Mouse (Mus musculus) leukemia stem cell, adult 10-12 weeks (primary cell): Measurements from ENCODE around the gene Rap2b. TPM values are rescaled to one million over a fixed set of nuclear protein-coding genes. Genes with fewer than 3 reads are reported as not detected.

Source experiments
- polyA plus RNA-seq: library from polyadenylated mRNA; stranded (reverse); fragments of >175 nt; gene quantifications from 2 replicates; pipeline ENCODE4 v1.2.3, GENCODE M21; 2012; ENCODE audit warnings: low replicate concordance

The Rap2b gene
- polyA plus RNA-seq, result 12.4 and 15.2 TPM in 2 replicates

DNA sequence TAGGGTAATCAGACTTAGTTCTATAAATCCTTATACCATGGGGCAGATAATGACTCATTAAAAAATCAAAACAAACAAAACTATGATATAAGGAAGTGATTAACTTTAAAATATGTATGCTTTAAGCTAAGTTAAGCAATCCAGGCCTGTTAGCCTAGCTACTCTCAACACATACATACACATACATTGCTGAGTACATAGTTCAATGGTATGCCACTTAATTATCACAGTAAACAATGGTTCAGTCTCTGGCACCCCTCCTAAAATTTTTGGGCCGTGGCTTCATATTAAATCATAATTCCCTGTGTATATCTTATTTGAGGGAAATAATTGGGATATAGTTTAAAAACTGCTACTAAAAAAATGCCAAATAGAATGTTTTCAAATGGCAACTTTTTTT is at the start of gene Rap2b:
Rap2b (plus strand) TSS at position 301 of the 400 bp plus-strand sequence.

DNA sequence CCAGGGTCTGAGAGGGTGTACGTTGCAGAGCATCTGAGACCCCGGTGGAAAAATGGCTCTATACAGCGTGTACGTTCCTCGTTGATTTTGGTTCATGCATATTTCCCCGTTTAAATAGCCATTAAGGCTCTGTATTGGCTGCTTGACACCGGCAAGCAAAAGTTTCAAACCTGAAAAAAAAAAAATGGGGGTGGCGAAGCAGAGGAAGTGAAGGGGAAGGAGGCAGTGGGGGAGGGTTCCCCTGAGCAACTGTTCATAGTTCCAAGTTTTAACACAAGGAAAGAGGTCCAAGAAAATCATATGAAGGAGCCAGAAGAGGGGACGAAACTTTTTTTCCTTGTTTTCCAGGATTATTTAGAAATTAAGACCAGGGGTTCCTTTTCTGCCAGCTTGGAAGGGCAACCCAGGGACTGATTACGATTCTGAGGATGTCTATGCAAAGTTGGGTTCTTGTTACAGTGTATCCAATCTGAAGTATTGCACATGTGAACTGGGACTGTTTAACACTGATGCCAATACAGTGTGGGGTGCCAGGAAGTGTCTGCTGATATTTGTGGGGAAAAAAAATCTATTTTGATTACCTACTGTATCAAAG is 4.4 kb downstream of the Rap2b start, which contains the start of gene B430305J03Rik:
B430305J03Rik (minus strand) TSS at position 173 of the 595 bp plus-strand sequence.

Other genes starting within 250 kb of the Rap2b start
- 0.31 and 0.44 TPM in 2 replicates for gene B430305J03Rik, start 4.3 kb downstream of the Rap2b start, polyA plus RNA-seq